Mouse (Mus musculus) MEL (cell line): Measurements from ENCODE around the gene Rapgef2. TPM values are rescaled to one million over a fixed set of nuclear protein-coding genes. Genes with fewer than 3 reads are reported as not detected.

Source experiments
- DNase-seq: peaks from one replicate; pipeline ENCODE4 v3.0.0; 2011; ENCODE audit warnings: low read depth, low spot score
- H3K27ac ChIP-seq: 2 replicates; pipeline ENCODE4 v1.5.1; 2012; ENCODE audit warnings: low read depth, mild to moderate bottlenecking, control low read depth, low read length, moderate library complexity; ENCODE audit not compliant: control insufficient read depth
- H3K27me3 ChIP-seq, 2 experiments: fragments of 150-350 bp in 1 of 2; sonication (generic) in 1 of 2; 2 replicates each; pipeline ENCODE4 v1.6.1; 2012; ENCODE audit warnings: low read length in 2 of 2, mild to moderate bottlenecking in 2 of 2, improper control_type of control experiment in 1 of 2, moderate library complexity in 1 of 2; ENCODE audit not compliant: insufficient read depth in 2 of 2, control insufficient read depth in 1 of 2
- H3K36me3 ChIP-seq, 2 experiments: 2 replicates each; pipeline ENCODE4 v1.6.1; 2012 to 2014; ENCODE audit warnings: low read length in 2 of 2, improper control_type of control experiment in 1 of 2, inconsistent platforms in 1 of 2, mild to moderate bottlenecking in 1 of 2; ENCODE audit not compliant: insufficient read depth in 2 of 2, control insufficient read depth in 1 of 2
- H3K4me1 ChIP-seq, 2 experiments: fragments of 150-350 bp in 1 of 2; sonication (generic) in 1 of 2; 2 replicates each; pipeline ENCODE4 v1.6.1; 2012; ENCODE audit warnings: low read length in 2 of 2, improper control_type of control experiment in 1 of 2, mild to moderate bottlenecking in 1 of 2; ENCODE audit not compliant: insufficient read depth in 2 of 2, control insufficient read depth in 1 of 2
- H3K4me3 ChIP-seq, 2 experiments: fragments of 150-350 bp in 1 of 2; sonication (generic) in 1 of 2; 2 replicates each; pipeline ENCODE4 v1.5.1; 2012; ENCODE audit warnings: low read depth in 2 of 2, low read length in 2 of 2, mild to moderate bottlenecking in 2 of 2, moderate library complexity in 2 of 2, control low read depth in 1 of 2, improper control_type of control experiment in 1 of 2; ENCODE audit not compliant: control insufficient read depth in 1 of 2, insufficient read depth in 1 of 2
- H3K79me2 ChIP-seq: 2 replicates; pipeline ENCODE4 v1.6.1; 2012; ENCODE audit warnings: mild to moderate bottlenecking, low read length, moderate library complexity; ENCODE audit not compliant: control insufficient read depth, poor library complexity, insufficient read depth
- H3K9ac ChIP-seq: 2 replicates; pipeline ENCODE4 v1.6.1; 2012; ENCODE audit warnings: low read depth, mild to moderate bottlenecking, control low read depth, low read length, moderate library complexity; ENCODE audit not compliant: control insufficient read depth, poor library complexity, severe bottlenecking
- H3K9me3 ChIP-seq: fragments of 150-350 bp; sonication (generic); replicated peaks from 2 replicates; pipeline ENCODE4 v1.6.1; 2012; ENCODE audit warnings: mild to moderate bottlenecking, low read length, improper control_type of control experiment, moderate library complexity; ENCODE audit not compliant: insufficient read depth
- BHLHE40 ChIP-seq: IDR thresholded peaks from 2 replicates; pipeline ENCODE4 v1.6.1; 2012; ENCODE audit warnings: low read depth, mild to moderate bottlenecking, inconsistent platforms, low read length, improper control_type of control experiment, borderline replicate concordance
- CHD1 ChIP-seq: IDR thresholded peaks from 2 replicates; pipeline ENCODE4 v1.6.1; 2012; ENCODE audit warnings: low read depth, mild to moderate bottlenecking, inconsistent platforms, low read length, improper control_type of control experiment
- CHD2 ChIP-seq: IDR thresholded peaks from 2 replicates; pipeline ENCODE4 v1.6.1; 2011; ENCODE audit warnings: low read length, improper control_type of control experiment
- CTCF ChIP-seq, 3 experiments: IDR thresholded peaks in 2 of 3; conservative IDR thresholded peaks in 1 of 3; 2 replicates each; pipeline ENCODE4 v1.5.1; 2011 to 2012; ENCODE audit warnings: low read length in 3 of 3, low read depth in 2 of 3, mild to moderate bottlenecking in 2 of 3, improper control_type of control experiment in 1 of 3, inconsistent platforms in 1 of 3, mixed read lengths in 1 of 3, moderate library complexity in 1 of 3; ENCODE audit not compliant: control insufficient read depth in 1 of 3, insufficient read depth in 1 of 3, poor library complexity in 1 of 3, severe bottlenecking in 1 of 3
- E2F4 ChIP-seq: IDR thresholded peaks from 2 replicates; pipeline ENCODE4 v1.6.1; 2011; ENCODE audit warnings: low read depth, low read length, improper control_type of control experiment, borderline replicate concordance
- ELF1 ChIP-seq: IDR thresholded peaks from 2 replicates; pipeline ENCODE4 v1.6.1; 2014; ENCODE audit warnings: low read depth, mild to moderate bottlenecking, inconsistent platforms, low read length, improper control_type of control experiment, moderate library complexity
- GATA1 ChIP-seq: IDR thresholded peaks from 2 replicates; pipeline ENCODE4 v1.6.1; 2011; ENCODE audit warnings: low read depth, low read length, improper control_type of control experiment
- HCFC1 ChIP-seq: IDR thresholded peaks from 2 replicates; pipeline ENCODE4 v1.6.1; 2012; ENCODE audit warnings: low read depth, mild to moderate bottlenecking, inconsistent platforms, low read length, improper control_type of control experiment, moderate library complexity
- JUND ChIP-seq: IDR thresholded peaks from 2 replicates; pipeline ENCODE4 v1.6.1; 2011; ENCODE audit warnings: low read depth, mild to moderate bottlenecking, improper control_type of control experiment, low read length
- MAX ChIP-seq: IDR thresholded peaks from 2 replicates; pipeline ENCODE4 v1.6.1; 2011; ENCODE audit warnings: low read length, improper control_type of control experiment
- MAZ ChIP-seq: IDR thresholded peaks from 2 replicates; pipeline ENCODE4 v1.6.1; 2012; ENCODE audit warnings: low read depth, mild to moderate bottlenecking, inconsistent platforms, low read length, improper control_type of control experiment
- MEF2A ChIP-seq: IDR thresholded peaks from 2 replicates; pipeline ENCODE4 v1.6.1; 2014; ENCODE audit warnings: low read depth, mild to moderate bottlenecking, inconsistent platforms, low read length, improper control_type of control experiment; ENCODE audit not compliant: poor library complexity, insufficient replicate concordance, severe bottlenecking; ENCODE audit errors: extremely low read depth
- MYB ChIP-seq: IDR thresholded peaks from 2 replicates; pipeline ENCODE4 v1.6.1; 2011; ENCODE audit warnings: mild to moderate bottlenecking, low read depth, low read length, improper control_type of control experiment
- MYC ChIP-seq: IDR thresholded peaks from 2 replicates; pipeline ENCODE4 v1.6.1; 2011; ENCODE audit warnings: low read depth, mild to moderate bottlenecking, low read length, improper control_type of control experiment, moderate library complexity
- NELFE ChIP-seq: IDR thresholded peaks from 2 replicates; pipeline ENCODE4 v1.6.1; 2011; ENCODE audit warnings: low read depth, low read length, improper control_type of control experiment
- POLR2AphosphoS2 ChIP-seq: IDR thresholded peaks from 2 replicates; pipeline ENCODE4 v1.6.1; 2011; ENCODE audit warnings: low read length, improper control_type of control experiment
- POLR2AphosphoS5 ChIP-seq: IDR thresholded peaks from 2 replicates; pipeline ENCODE4 v1.6.1; 2012; ENCODE audit warnings: low read depth, borderline replicate concordance, mild to moderate bottlenecking, inconsistent platforms, low read length, moderate library complexity, mixed read lengths
- RAD21 ChIP-seq: IDR thresholded peaks from 2 replicates; pipeline ENCODE4 v1.6.1; 2011; ENCODE audit warnings: mild to moderate bottlenecking, low read depth, low read length, improper control_type of control experiment
- RCOR1 ChIP-seq: IDR thresholded peaks from 2 replicates; pipeline ENCODE4 v1.6.1; 2012; ENCODE audit warnings: low read depth, mild to moderate bottlenecking, inconsistent platforms, low read length, improper control_type of control experiment
- SIN3A ChIP-seq: IDR thresholded peaks from 2 replicates; pipeline ENCODE4 v1.6.1; 2012; ENCODE audit warnings: low read length, improper control_type of control experiment, inconsistent platforms
- TAL1 ChIP-seq: IDR thresholded peaks from 2 replicates; pipeline ENCODE4 v1.6.1; 2012; ENCODE audit warnings: mild to moderate bottlenecking, inconsistent platforms, low read length, moderate library complexity, mixed read lengths
- TBP ChIP-seq: IDR thresholded peaks from 2 replicates; pipeline ENCODE4 v1.8.0; 2011; ENCODE audit warnings: low read depth, low read length, improper control_type of control experiment
- TCF12 ChIP-seq: IDR thresholded peaks from 2 replicates; pipeline ENCODE4 v1.6.1; 2014; ENCODE audit warnings: low read depth, mild to moderate bottlenecking, inconsistent platforms, low read length, improper control_type of control experiment, moderate library complexity
- UBTF ChIP-seq: IDR thresholded peaks from 2 replicates; pipeline ENCODE4 v1.6.1; 2012; ENCODE audit warnings: low read depth, mild to moderate bottlenecking, inconsistent platforms, low read length, improper control_type of control experiment, moderate library complexity, borderline replicate concordance; ENCODE audit not compliant: insufficient read depth
- USF1 ChIP-seq: IDR thresholded peaks from 2 replicates; pipeline ENCODE4 v1.6.1; 2014; ENCODE audit warnings: low read depth, mild to moderate bottlenecking, inconsistent platforms, low read length, improper control_type of control experiment, moderate library complexity
- USF2 ChIP-seq, 2 experiments: IDR thresholded peaks; 2 replicates each; pipeline ENCODE4 v1.6.1; 2011 to 2012; ENCODE audit warnings: improper control_type of control experiment in 2 of 2, low read length in 2 of 2, borderline replicate concordance in 1 of 2, inconsistent platforms in 1 of 2, low read depth in 1 of 2, mild to moderate bottlenecking in 1 of 2; ENCODE audit not compliant: insufficient read depth in 1 of 2
- ZC3H11A ChIP-seq: IDR thresholded peaks from 2 replicates; pipeline ENCODE4 v1.6.1; 2012; ENCODE audit warnings: low read depth, mild to moderate bottlenecking, inconsistent platforms, low read length, improper control_type of control experiment
- ZKSCAN1 ChIP-seq: IDR thresholded peaks from 2 replicates; pipeline ENCODE4 v1.6.1; 2012; ENCODE audit warnings: low read depth, mild to moderate bottlenecking, inconsistent platforms, low read length, improper control_type of control experiment, moderate library complexity
- ZMIZ1 ChIP-seq: IDR thresholded peaks from 2 replicates; pipeline ENCODE4 v1.6.1; 2012; ENCODE audit warnings: low read depth, mild to moderate bottlenecking, inconsistent platforms, low read length, improper control_type of control experiment, moderate library complexity
- polyA plus RNA-seq, 2 experiments: library from polyadenylated mRNA; stranded (reverse) in 1 of 2; unstranded in 1 of 2; fragments of >175 nt in 1 of 2; fragments of >200 nt in 1 of 2; gene quantifications; 2 replicates each; pipeline versions ENCODE4 v1.2.1 to v1.2.4; 2012; ENCODE audit warnings: low replicate concordance in 2 of 2, low read depth in 1 of 2; ENCODE audit not compliant: insufficient read length in 2 of 2, insufficient read depth in 1 of 2, missing spikeins in 1 of 2
- total RNA-seq: library from RNA; depleted of rRNA; stranded (reverse); fragments of 300-350 nt; gene quantifications from 2 replicates; pipeline ENCODE4 v1.2.3, GENCODE M21; 2012

Rapgef2 gene
- total and polyA plus RNA-seq, 3 experiments, result 4.2 to 4.6 TPM; not detected in 1

- DNase-seq, result no peak
- H3K4me3 ChIP-seq, result no peak overlapping the region
- H3K79me2 ChIP-seq, result no peaks in the 10 kb centered on the region
- no peak overlapping the region for H3K9ac ChIP-seq
- no peaks in the 10 kb centered on the region for H3K9me3 ChIP-seq
- no peaks in the 10 kb centered on the region for H3K4me1 ChIP-seq
- no peaks in the 10 kb centered on the region for H3K36me3 ChIP-seq
- no peak overlapping the region for H3K27ac ChIP-seq
- TF ChIP-seq HCFC1 (no peak), TAL1 (no peak), ZC3H11A (no peak), MAZ (no peak), UBTF (no peak), RCOR1 (no peak), TCF12 (no peak), ZKSCAN1 (no peak), CHD2 (no peak), TBP (no peak), GATA1 (no peak), MYB (no peak), RAD21 (no peak), CHD1 (no peak), NELFE (no peak), USF2 (IDR thresholded peaks at IDR 0.05; ENCODE audit: borderline replicate concordance in 1 of 2, insufficient read depth in 1 of 2, low read depth in 1 of 2, low read length in 2 of 2) (no peak), USF1 (no peak), CTCF (IDR thresholded peaks at IDR 0.05 in 2 of 3, conservative IDR thresholded peaks at IDR 0.05 in 1 of 3; ENCODE audit: control insufficient read depth in 1 of 3, insufficient read depth in 1 of 3, low read depth in 2 of 3, low read length in 3 of 3, poor library complexity in 1 of 3, severe bottlenecking in 1 of 3) (no peak), BHLHE40 (no peak)
- no peaks in the 10 kb centered on the region for H3K27me3 ChIP-seq
These were observed 95.9 kb downstream of the Rapgef2 start for GRCm38 (mm10) chr3:79190377-79190776.

DNA sequence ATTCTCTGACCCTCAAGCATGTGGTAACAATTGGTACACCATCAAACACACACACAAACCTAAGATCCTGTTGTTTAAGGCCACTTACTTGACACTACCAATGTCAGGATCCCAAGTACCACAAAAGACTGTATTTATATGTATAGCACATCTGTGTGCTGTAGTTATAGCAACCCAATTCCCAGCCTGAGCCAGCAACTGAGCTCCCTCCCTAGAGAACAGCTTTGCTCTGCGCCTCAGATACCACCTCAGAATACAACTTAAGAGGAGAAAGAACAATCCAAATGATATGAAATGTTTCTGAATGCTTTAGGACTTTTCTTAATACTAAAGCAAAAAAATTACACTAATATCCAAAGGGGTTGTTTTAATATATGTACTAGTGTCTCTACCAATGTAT lies 98.4 kb downstream of the Rapgef2 start:
- no peak for DNase-seq
- no peaks in the 10 kb centered on the region for H3K79me2 ChIP-seq
- no peaks in the 10 kb centered on the region for H3K4me1 ChIP-seq
- H3K27ac ChIP-seq, result no peak overlapping the region
- no peak overlapping the region for H3K4me3 ChIP-seq
- H3K9ac ChIP-seq, result no peak overlapping the region
- no peaks in the 10 kb centered on the region for H3K27me3 ChIP-seq
- no peaks in the 10 kb centered on the region for H3K36me3 ChIP-seq
- no peaks in the 10 kb centered on the region for H3K9me3 ChIP-seq
- TF ChIP-seq SIN3A (no peak), RAD21 (no peak), ZKSCAN1 (no peak), MEF2A (no peak), CHD1 (no peak), ELF1 (no peak), E2F4 (no peak), CTCF (IDR thresholded peaks at IDR 0.05 in 2 of 3, conservative IDR thresholded peaks at IDR 0.05 in 1 of 3; ENCODE audit: control insufficient read depth in 1 of 3, insufficient read depth in 1 of 3, low read depth in 2 of 3, low read length in 3 of 3, poor library complexity in 1 of 3, severe bottlenecking in 1 of 3) (no peak), ZMIZ1 (no peak), POLR2AphosphoS5 (no peak), NELFE (no peak), JUND (no peak), MAX (no peak), MYB (no peak), MYC (no peak), GATA1 (no peak), POLR2AphosphoS2 (no peak), BHLHE40 (no peak), CHD2 (no peak), TBP (no peak)
